Mouse (Mus musculus) left cerebral cortex, adult 8-10 months (tissue): ENCODE data around the gene Dync1li2. TPM values are rescaled to one million over a fixed set of nuclear protein-coding genes. Genes with fewer than 3 reads are reported as not detected.

Experiments
- DNase-seq, 2 experiments: peaks; one replicate each; pipeline ENCODE4 v3.0.0; 2022; ENCODE audit warnings: low spot score in 2 of 2
- total RNA-seq, 4 experiments: library from RNA; stranded (reverse); gene quantifications; 2 replicates each; pipeline ENCODE4 v1.2.4; 2022

Dync1li2 gene
- total RNA-seq = 100 to 1,000 TPM; 254 to 332 (median 270) TPM

GRCm38 (mm10) chr8:104442299-104443124, at the start of gene Dync1li2:
Dync1li2 (minus strand) TSS chr8:104443047.
- peak; percentile 81 to 86 for DNase-seq

DNA sequence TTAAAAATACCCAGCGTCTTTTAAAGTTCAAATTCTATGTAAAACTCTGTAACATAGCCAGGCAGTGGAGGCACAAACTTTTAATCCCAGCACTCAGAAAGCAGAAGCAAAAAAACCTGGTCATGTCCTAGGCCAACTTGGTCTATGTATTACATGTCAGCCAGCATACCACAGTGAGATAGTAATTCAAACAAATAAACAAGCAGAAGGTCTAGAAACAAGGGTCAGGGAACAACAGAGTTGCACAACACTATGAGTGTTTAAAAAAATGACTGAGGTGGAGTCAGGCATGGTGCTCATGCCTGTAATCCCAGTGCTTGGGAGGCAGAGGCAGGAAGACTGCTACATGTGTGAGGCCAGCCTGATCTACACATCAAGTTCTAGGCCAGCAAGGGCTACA, 36.2 kb upstream of the Dync1li2 start:
- no peak for DNase-seq

GRCm38 (mm10) chr8:104472465-104472864, 29.6 kb upstream of the Dync1li2 start:
- no peak for DNase-seq

DNA sequence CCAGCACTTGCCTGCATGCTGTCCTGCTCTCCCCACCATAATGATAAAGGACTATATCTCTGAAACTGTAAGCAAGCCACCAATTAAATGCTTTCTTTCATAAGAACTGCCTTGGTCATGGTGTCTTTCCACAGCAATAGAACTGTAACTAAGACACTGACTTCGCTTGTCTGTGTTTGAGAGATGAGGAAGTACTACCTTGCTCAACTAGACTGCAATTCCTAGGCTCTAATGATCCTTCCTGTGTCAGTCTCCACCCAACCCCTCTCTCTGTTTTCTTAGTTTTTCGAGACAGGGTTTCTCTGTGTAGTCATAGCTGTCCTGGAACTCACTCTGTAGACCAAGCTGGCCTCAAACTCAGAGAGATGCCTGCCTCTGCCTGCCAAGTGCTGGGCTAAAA, 24.6 kb upstream of the Dync1li2 start:
- DNase-seq = no peak

DNA sequence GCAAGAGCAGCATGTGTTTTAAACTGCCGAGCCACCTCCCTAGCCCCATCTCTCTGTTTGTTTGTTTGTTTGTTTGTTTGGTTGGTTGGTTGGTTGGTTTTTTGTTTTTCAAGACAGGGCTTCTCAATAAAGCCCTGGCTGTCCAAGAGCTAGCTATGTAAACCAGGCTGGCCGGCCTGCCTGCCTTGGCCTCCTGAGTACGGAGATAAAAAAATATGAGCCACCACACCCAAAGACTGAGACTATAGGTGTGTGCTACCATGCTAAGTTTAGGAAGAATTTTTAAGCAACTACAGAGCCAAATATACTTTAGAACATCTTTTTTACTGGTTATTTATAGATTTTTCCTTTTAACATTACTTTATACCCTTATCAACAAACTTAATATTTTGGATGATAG, 9.3 kb upstream of the Dync1li2 start:
- no peak for DNase-seq

GRCm38 (mm10) chr8:104448796-104449195, 5.9 kb upstream of the Dync1li2 start:
- DNase-seq = no peak

- DNase-seq = no peak
Observed at GRCm38 (mm10) chr8:104446016-104446415, 3.2 kb upstream of the Dync1li2 start.

- no peak for DNase-seq
Observed at GRCm38 (mm10) chr8:104445248-104445647, 2.4 kb upstream of the Dync1li2 start.

GRCm38 (mm10) chr8:104443125-104443679, 355 bp upstream of the Dync1li2 start:
- DNase-seq = no peak

- no peak for DNase-seq
Observed at GRCm38 (mm10) chr8:104441613-104442012, 1.2 kb downstream of the Dync1li2 start.

DNA sequence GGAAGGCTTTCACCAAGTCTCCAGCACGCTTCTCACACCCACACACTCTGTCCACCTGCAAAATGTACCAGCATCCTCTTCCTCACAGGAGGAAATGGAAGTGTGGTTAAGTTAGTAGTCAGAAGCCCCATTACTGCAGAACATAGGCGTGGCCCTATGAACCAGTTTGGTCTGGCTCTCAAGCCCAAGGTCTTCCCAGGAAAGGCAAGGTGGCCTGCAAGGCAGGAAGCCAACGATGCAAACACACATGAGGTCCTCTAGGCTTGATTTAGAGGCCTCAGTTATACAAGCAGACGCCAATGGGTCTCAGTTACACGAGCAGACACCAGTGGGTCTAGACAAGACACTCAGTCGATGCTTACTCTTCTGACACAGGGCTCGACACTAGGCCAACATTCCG, 3.4 kb downstream of the Dync1li2 start:
- no peak for DNase-seq

GRCm38 (mm10) chr8:104437494-104438135, 5.2 kb downstream of the Dync1li2 start:
- DNase-seq = no peak

DNA sequence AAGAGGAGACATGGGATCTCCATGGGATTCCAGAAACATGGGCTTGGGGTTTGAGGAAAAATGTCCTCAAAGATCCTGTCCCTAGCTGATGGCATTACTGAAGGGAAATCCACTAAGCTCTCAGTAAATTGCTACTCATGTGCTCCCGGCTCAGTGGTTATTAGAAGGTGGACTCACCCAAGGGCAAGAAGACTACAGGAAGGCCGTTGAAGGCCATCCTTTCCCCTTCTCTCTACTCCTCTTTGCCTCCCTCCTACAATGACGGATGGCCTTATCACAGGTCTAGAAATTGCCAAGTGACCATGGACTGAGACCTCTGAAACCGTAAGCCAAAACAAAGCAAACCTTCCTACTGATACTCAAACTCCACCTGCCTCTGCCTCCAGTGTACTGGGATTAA, 6.3 kb downstream of the Dync1li2 start:
- DNase-seq = no peak

- peak; percentile 97 to 98 for DNase-seq
Observed at GRCm38 (mm10) chr8:104436038-104436437, 6.8 kb downstream of the Dync1li2 start.

- no peak for DNase-seq
Observed at GRCm38 (mm10) chr8:104434826-104435354, 8.0 kb downstream of the Dync1li2 start.

GRCm38 (mm10) chr8:104434275-104434674, 8.6 kb downstream of the Dync1li2 start:
- DNase-seq = no peak

DNA sequence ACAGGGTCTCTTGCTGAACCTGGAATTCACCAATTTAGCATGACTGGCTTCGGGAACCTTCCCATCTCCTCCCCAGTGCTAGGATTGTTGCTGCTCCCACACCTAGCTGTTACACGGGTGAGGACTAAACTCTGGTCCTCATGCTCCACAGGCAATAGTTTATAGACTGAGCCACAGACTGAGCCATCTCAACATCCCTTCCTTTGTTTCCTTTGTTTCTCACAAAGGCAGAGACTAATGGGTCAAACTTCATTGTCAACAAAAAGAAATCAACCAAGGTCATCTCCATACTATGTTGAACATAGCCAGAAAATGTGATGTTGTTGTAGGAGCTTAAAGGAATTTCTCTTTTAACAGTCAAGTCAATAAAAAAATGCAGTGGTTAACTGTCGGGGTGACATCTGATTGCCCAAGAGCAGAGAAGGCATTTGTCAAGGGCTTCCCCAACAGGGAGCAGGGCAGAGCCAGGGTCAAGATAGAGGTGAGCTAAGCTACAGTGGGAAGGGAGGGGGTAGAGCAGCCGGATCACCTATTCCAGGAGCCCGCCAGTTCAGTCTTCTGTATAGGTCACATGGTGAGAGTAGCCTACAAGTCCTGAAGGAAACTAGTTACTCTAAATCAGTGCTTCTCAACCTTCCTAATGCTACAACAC, 9.5 kb downstream of the Dync1li2 start:
- DNase-seq = no peak

GRCm38 (mm10) chr8:104432656-104433055, 10.2 kb downstream of the Dync1li2 start:
- no peak for DNase-seq

DNA sequence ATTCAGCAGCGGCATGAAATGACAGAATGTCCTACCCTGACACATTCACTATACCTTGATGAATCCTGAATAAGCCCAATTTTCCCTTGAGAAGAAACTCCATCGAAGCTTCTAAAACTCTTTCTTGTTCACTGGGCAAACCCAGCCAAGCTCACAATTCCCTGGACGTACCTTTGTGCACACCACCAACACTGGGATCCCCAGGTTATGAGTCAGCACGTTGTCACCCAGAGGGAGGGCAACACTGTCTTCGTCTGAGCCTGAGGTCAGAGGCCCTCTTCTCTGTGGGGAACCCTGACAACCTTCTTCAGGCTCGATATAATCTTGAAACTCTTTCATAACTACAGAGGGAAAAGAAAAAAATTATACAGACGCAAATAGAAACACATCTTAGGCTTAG, 12.6 kb downstream of the Dync1li2 start:
- no peak for DNase-seq

- DNase-seq = no peak
Observed at GRCm38 (mm10) chr8:104427703-104428102, 15.1 kb downstream of the Dync1li2 start.

- no peak for DNase-seq
Observed at GRCm38 (mm10) chr8:104422313-104422712, 20.5 kb downstream of the Dync1li2 start.

DNA sequence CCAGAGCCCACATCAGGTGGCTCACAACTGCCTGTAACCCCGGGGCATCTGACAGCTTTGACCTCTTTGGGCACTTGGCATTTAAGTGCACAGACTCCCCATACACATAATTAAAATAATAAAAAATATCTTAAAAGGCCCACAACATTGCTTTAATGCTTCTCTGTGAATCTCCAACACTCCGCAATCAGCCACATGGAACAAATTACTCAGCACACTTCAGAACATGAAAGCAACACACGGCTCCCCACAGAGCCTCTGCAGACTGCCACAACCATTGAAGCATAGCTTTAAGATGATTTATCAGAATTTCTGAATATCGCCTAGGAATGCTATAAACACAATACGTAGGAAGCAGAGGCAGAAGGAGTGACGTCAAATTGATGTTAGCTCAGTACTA, 26.8 kb downstream of the Dync1li2 start:
- DNase-seq = no peak
